Mouse (Mus musculus) heart, adult 2 months (tissue): ENCODE data around the gene Asxl1.

Source experiments
- CTCF ChIP-seq: fragments of 200-600 bp; IDR thresholded peaks from 2 replicates; pipeline ENCODE4 v1.8.1; 2022; ENCODE audit warnings: antibody characterized with exemption, mild to moderate bottlenecking, moderate library complexity
- POLR2A ChIP-seq: fragments of 200-500 bp; IDR thresholded peaks from 2 replicates; pipeline ENCODE4 v1.6.1; 2011; ENCODE audit warnings: mild to moderate bottlenecking, low read depth, low read length, control low read depth; ENCODE audit not compliant: insufficient read depth

DNA sequence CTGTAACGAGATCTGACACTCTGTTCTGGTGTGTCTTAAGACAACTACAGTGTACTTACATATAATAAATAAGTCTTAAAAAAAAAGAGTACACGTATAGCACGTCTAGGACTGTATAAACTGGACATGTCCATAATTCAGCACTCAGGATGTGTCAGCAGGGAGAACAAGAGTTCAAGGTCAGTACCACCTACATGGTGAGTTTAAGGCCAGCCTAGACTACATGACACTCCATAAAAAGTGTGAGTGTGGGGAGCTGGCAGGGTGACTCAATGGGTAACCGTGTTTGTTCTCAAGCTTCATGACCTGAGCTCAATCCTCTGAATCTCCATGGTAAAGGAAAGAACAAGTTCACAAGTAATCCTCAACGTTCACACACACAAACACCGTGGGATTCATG, 102.9 kb downstream of the Asxl1 start:
- TF ChIP-seq CTCF (no peak), POLR2A (no peak)
